Mouse (Mus musculus): Measurements from ENCODE around the gene Frs2. TPM values are rescaled to one million over a fixed set of nuclear protein-coding genes. Genes with fewer than 3 reads are reported as not detected.
"Not testable (repeated sequence)": the region's sequence is repeated elsewhere in the genome, so short reads cannot be mapped to it uniquely, and the experiment has no call there.

Gene Frs2
- polyA plus RNA-seq, 1 experiment from 2014 or later: 18.0 TPM

DNA sequence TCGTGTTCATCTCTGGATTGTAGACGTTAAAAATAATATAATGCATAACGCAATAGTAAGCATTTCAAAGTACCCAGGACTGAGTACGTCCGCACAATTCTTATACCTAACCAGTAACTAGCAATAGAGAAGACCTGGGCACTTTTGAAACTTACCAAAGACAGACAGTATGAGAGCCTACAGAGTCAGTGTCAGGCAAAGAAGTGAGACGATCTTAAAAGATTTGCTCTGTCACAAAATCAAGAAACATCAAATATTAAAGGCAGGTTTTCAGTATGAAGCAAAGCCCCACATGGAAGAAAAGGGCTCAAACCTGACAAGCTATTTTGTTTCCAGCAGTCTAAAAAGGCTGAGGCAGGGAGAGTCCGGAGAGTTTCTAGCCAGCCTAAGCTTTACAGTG, 907 bp upstream of the Frs2 start:
- no peaks in the 10 kb centered on the region for H3K9me3 ChIP-seq (ENCODE audit: low read length)
- H3K27ac ChIP-seq (ENCODE audit: low read length): no peak overlapping the region
- no peaks in the 10 kb centered on the region for H3K27me3 ChIP-seq (ENCODE audit: insufficient read depth, low read length)
- H3K4me3 ChIP-seq (ENCODE audit: low read length): peak overlapping the region; percentile 97
- no peaks in the 10 kb centered on the region for H3K36me3 ChIP-seq (ENCODE audit: insufficient read depth, low read length)
- 0 out of 2 replicates have a peak overlapping the region, but pooled peaks have one; percentile 22 for H3K9ac ChIP-seq (replicated peaks; ENCODE audit: low read length)
- peaks cover 48% of the 10 kb centered on the region for H3K4me1 ChIP-seq (ENCODE audit: insufficient read depth, low read length)
- H3K4me2 ChIP-seq (replicated peaks; ENCODE audit: low read depth, low read length): peak overlapping the region; percentile 94
- no peak for ATAC-seq (ENCODE audit: low FRiP score, low TSS enrichment)
- whole genome bisulfite sequencing: 22% methylated on average over 7 of the region's 7 CpGs

DNA sequence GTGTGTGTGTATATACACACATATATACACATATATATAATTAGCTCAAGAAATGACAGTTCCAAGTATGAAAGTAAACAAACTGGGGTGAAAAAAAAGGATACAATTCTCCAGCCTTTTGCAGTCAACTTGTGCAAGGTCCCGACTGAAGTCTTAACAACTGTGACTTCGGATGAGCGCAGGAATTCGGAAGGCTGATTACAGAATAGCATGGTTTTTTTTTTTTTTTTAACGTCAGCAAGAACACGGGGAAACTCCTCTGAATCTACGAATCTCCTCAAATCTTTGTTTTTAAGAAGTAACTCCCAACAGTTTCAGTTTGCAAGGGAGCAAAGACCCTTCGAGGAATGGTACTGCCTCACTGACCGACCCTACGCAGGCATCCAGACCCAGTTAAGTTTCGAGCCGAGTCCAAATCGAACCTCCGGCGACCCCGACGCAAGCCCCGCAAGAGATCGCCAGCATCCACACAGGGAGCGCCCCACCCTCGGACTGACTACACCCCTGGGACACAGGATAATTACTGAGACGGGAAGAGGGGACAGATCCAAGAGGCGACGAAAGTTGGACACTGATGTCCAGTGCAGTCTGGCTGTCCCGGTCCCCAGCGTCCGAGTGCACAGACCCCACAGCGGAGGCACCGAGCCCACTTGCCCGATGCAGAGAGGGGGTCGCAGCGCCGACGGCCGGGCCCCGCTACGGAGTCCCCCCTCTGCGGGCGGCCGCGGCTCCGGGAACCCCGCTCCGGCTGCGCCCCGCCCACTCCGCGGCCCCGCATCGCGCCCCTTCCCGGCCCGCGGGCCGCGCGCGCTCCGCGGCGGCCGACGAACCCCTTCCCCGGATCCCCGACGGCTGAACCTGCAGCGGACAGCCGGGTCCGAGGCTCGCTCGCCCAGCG, 622 bp downstream of the Frs2 start:
- H3K4me2 ChIP-seq (replicated peaks; ENCODE audit: low read depth, low read length): peak overlapping the region; percentile 94
- no peaks in the 10 kb centered on the region for H3K9me3 ChIP-seq (ENCODE audit: low read length)
- peak overlapping the region; percentile 95 for H3K27ac ChIP-seq (ENCODE audit: low read length)
- H3K36me3 ChIP-seq (ENCODE audit: insufficient read depth, low read length): no peaks in the 10 kb centered on the region
- WGBS: under 1% methylated on average over 72 of the region's 72 CpGs
- H3K9ac ChIP-seq (replicated peaks; ENCODE audit: low read length): peak overlapping the region; percentile 98
- ATAC-seq (ENCODE audit: low FRiP score, low TSS enrichment): peak; percentile 21
- H3K27me3 ChIP-seq (ENCODE audit: insufficient read depth, low read length): no peaks in the 10 kb centered on the region
- peak overlapping the region; percentile 97 for H3K4me3 ChIP-seq (ENCODE audit: low read length)
- H3K4me1 ChIP-seq (ENCODE audit: insufficient read depth, low read length): peaks cover 52% of the 10 kb centered on the region

DNA sequence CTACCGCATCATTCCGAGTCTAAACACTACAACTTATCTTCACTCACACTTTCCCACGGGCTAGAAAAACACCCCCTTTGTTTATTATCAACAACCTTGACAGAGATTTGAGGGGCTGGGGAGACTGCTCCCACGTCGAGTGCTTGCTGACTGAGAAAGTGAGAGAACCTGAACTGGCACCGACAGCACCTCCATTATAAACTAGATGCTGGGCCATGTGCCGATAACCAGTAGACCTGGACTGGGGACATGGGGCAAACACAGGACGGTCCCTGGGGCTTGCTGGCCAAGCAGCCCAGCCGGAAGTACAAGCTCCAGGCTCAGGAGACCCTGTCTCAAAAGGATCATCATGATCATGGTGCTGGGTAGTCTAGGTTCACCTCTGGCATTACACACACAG, 1.9 kb downstream of the Frs2 start:
- no peaks in the 10 kb centered on the region for H3K36me3 ChIP-seq (ENCODE audit: insufficient read depth, low read length)
- H3K4me1 ChIP-seq (ENCODE audit: insufficient read depth, low read length): peaks cover 48% of the 10 kb centered on the region
- peak overlapping the region; percentile 10; the same call in 1 of the 2 replicates for H3K4me3 ChIP-seq (ENCODE audit: low read length)
- no peak overlapping the region for H3K27ac ChIP-seq (ENCODE audit: low read length)
- H3K9ac ChIP-seq (replicated peaks; ENCODE audit: low read length): peak overlapping the region; percentile 46
- no peaks in the 10 kb centered on the region for H3K9me3 ChIP-seq (ENCODE audit: low read length)
- no peaks in the 10 kb centered on the region for H3K27me3 ChIP-seq (ENCODE audit: insufficient read depth, low read length)
- WGBS: 52% methylated on average over 9 of the region's 9 CpGs
- peak overlapping the region; percentile 35 for H3K4me2 ChIP-seq (replicated peaks; ENCODE audit: low read depth, low read length)
- no peak for ATAC-seq (ENCODE audit: low FRiP score, low TSS enrichment)

DNA sequence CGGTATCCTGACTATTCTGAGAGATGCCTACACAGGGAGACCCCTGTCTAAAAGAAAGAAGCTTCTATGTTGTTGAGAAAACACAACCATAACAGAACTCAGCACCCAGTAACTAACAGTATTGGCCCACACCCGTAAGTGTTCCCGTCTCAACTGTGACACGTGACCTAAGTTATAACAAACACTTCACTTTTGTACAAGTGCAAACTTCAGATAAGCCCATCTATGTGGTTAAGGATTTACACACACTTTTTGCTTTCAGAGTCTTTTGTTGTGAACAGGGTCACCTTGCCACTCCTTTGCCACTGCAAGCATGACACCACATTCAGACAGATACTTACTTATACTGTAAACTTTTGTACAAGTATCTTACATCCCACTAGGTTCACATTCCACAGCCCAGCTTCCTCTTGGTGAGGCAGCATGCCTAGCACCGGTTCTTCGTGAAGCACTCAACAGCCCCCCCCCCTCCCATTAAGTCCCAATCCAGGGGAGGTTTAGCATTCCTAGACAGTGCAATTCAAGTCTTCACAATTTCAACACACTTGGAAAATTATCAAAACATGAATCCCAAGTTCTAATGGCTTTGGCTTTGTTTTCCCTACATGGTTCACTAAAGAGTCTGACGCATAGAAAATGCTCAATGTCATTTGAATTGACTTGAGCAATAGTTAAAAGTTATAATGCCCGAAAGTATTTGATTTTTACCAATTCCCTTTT, 2.6 kb downstream of the Frs2 start:
- H3K4me3 ChIP-seq (ENCODE audit: low read length): no peak overlapping the region
- H3K4me1 ChIP-seq (ENCODE audit: insufficient read depth, low read length): peaks cover 44% of the 10 kb centered on the region
- no peak overlapping the region for H3K9ac ChIP-seq (replicated peaks; ENCODE audit: low read length)
- H3K36me3 ChIP-seq (ENCODE audit: insufficient read depth, low read length): no peaks in the 10 kb centered on the region
- ATAC-seq (ENCODE audit: low FRiP score, low TSS enrichment): no peak
- H3K9me3 ChIP-seq (ENCODE audit: low read length): no peaks in the 10 kb centered on the region
- H3K27ac ChIP-seq (ENCODE audit: low read length): no peak overlapping the region; the same call in 1 of the 2 replicates
- no peak overlapping the region for H3K4me2 ChIP-seq (replicated peaks; ENCODE audit: low read depth, low read length)
- H3K27me3 ChIP-seq (ENCODE audit: insufficient read depth, low read length): no peaks in the 10 kb centered on the region
- 72% methylated on average over 8 of the region's 8 CpGs for WGBS

DNA sequence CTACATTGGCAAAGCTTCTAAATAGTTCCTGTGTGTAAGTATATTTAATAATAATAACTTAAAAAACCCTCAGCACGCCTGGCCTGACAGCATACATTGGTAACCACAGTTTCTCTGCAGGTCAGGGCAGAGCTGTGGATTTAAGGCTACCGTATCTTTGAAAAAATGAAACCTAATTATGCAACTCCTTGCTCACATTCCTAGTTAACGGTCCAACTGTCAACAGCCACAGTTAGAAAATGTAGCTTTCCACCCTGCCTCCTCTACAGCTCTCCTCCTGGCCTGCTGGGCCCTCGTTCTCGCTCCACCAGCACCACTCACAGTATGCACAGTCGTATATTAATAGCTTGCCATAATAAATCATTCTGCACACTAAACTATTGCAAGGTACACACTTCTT, 3.7 kb downstream of the Frs2 start:
- Histone ChIP-seq H3K36me3 (ENCODE audit: insufficient read depth, low read length) (no peaks in the 10 kb centered on the region), H3K27me3 (ENCODE audit: insufficient read depth, low read length) (no peaks in the 10 kb centered on the region), H3K9me3 (ENCODE audit: low read length) (no peaks in the 10 kb centered on the region), H3K27ac (ENCODE audit: low read length) (no peak overlapping the region), H3K4me3 (ENCODE audit: low read length) (no peak overlapping the region), H3K4me1 (ENCODE audit: insufficient read depth, low read length) (peaks cover 36% of the 10 kb centered on the region), H3K9ac (replicated peaks; ENCODE audit: low read length) (no peak overlapping the region), H3K4me2 (replicated peaks; ENCODE audit: low read depth, low read length) (no peak overlapping the region)
- 26% methylated on average over 6 of the region's 6 CpGs for WGBS
- ATAC-seq (ENCODE audit: low FRiP score, low TSS enrichment): no peak

DNA sequence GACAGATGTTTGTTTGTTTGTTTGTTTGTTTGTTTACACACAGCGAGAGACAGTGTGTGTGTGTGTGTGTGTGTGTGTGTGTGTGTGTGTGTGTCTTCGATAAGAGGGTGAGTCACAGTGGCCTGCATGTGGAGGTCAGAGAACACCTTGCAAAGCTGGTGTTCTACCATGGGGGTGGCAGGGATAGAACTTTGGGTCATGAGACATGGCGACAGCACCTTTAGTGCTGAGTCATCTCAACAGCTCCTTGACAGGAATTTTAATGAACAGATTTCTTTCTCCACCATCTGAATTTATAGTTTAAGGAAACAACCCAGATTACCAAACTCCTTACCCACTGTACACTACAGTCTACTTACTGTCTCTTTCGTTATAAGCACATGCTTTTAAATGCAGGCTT, 4.3 kb downstream of the Frs2 start:
- Histone ChIP-seq H3K9me3 (ENCODE audit: low read length) (no peaks in the 10 kb centered on the region), H3K27me3 (ENCODE audit: insufficient read depth, low read length) (no peaks in the 10 kb centered on the region), H3K36me3 (ENCODE audit: insufficient read depth, low read length) (no peaks in the 10 kb centered on the region), H3K4me2 (replicated peaks; ENCODE audit: low read depth, low read length) (no peak overlapping the region), H3K4me1 (ENCODE audit: insufficient read depth, low read length) (peaks cover 36% of the 10 kb centered on the region), H3K27ac (ENCODE audit: low read length) (no peak overlapping the region), H3K4me3 (ENCODE audit: low read length) (no peak overlapping the region), H3K9ac (replicated peaks; ENCODE audit: low read length) (no peak overlapping the region)
- WGBS: 87% methylated on average over 4 of the region's 4 CpGs
- no peak for ATAC-seq (ENCODE audit: low FRiP score, low TSS enrichment)

DNA sequence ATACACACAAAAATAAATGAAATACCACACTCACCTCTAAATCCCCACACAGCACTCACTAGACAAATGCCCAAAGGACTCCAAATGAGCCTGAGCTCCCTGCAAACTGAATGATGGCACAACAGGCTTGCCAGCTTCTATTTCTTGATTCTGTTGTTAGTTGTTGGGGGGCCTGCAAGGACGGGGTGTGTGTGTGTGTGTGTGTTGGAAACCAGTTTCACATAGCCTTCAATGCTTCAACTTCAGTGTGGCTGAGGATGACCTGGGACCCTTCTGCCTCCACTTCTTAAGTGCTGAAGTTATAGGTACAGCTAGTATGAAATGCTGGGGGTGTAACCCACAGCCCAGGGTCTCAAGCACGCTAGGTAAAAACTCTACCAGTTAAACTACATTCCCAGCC, 5.0 kb downstream of the Frs2 start:
- no peaks in the 10 kb centered on the region for H3K9me3 ChIP-seq (ENCODE audit: low read length)
- H3K9ac ChIP-seq (replicated peaks; ENCODE audit: low read length): no peak overlapping the region
- H3K27ac ChIP-seq (ENCODE audit: low read length): no peak overlapping the region
- H3K4me1 ChIP-seq (ENCODE audit: insufficient read depth, low read length): peaks cover 36% of the 10 kb centered on the region
- no peaks in the 10 kb centered on the region for H3K27me3 ChIP-seq (ENCODE audit: insufficient read depth, low read length)
- no peak for ATAC-seq (ENCODE audit: low FRiP score, low TSS enrichment)
- H3K4me3 ChIP-seq (ENCODE audit: low read length): no peak overlapping the region
- WGBS: 88% methylated on average over 2 of the region's 2 CpGs
- no peaks in the 10 kb centered on the region for H3K36me3 ChIP-seq (ENCODE audit: insufficient read depth, low read length)
- H3K4me2 ChIP-seq (replicated peaks; ENCODE audit: low read depth, low read length): no peak overlapping the region

DNA sequence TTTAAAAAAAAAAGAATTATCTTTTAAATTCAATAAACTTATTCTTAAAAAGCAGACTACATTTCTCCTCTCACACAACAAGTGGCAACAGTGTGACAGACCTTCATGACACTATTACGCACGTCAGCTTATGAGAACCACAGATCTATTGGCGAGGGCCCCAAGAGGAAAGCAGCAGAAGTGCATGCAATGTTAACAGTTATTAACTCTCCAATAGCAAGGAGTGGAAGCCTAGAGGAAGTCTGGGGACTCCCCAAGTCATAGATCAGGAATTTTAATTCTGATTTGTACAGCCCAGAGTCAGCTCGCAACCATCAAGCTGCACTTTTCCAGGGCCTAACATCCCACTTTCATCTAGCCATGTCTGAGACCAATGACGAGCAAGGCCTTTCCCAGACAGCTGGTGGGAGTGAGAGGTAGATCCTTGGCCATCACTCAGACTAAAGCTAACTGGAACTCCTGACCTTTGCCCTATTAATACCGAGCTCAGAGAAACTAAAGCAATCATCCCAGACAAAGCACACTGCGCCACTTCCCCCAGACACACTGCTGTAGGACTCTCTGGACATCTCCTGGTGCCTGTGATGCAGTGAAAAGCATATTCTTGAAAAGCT, 6.3 kb downstream of the Frs2 start:
- Histone ChIP-seq H3K27ac (ENCODE audit: low read length) (no peak overlapping the region), H3K4me3 (ENCODE audit: low read length) (no peak overlapping the region), H3K4me1 (ENCODE audit: insufficient read depth, low read length) (peaks cover 34% of the 10 kb centered on the region), H3K4me2 (replicated peaks; ENCODE audit: low read depth, low read length) (no peak overlapping the region), H3K9me3 (ENCODE audit: low read length) (no peaks in the 10 kb centered on the region), H3K27me3 (ENCODE audit: insufficient read depth, low read length) (no peaks in the 10 kb centered on the region), H3K36me3 (ENCODE audit: insufficient read depth, low read length) (no peaks in the 10 kb centered on the region), H3K9ac (replicated peaks; ENCODE audit: low read length) (no peak overlapping the region)
- no peak for ATAC-seq (ENCODE audit: low FRiP score, low TSS enrichment)
- 68% methylated on average over 7 of the region's 7 CpGs for WGBS

DNA sequence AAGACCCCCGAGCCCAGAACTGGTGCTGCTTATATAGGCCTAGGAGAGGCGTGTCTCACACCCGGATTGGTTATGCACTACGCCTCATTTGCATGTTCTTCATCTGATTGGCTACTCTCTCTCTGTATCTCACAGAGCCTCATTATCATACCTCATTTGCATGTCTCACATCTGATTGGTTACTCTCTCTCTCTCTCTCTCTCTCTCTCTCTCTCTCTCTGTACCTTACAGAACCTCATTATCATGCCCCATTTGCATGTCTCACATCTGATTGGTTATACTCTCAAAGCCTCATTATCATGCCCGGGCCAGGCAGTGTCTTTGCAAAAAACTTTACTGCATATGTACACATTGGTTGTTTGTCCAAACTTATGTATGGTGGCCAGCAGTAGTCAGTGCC, 16.8 kb downstream of the Frs2 start:
- H3K9me3 ChIP-seq (ENCODE audit: low read length); H3K27ac ChIP-seq (ENCODE audit: low read length); H3K27me3 ChIP-seq (ENCODE audit: insufficient read depth, low read length); ATAC-seq (ENCODE audit: low FRiP score, low TSS enrichment); H3K36me3 ChIP-seq (ENCODE audit: insufficient read depth, low read length); H3K4me1 ChIP-seq (ENCODE audit: insufficient read depth, low read length); H3K9ac ChIP-seq (replicated peaks; ENCODE audit: low read length); H3K4me2 ChIP-seq (replicated peaks; ENCODE audit: low read depth, low read length); H3K4me3 ChIP-seq (ENCODE audit: low read length): not testable (repeated sequence)
- WGBS: 95% methylated on average over 5 of the region's 5 CpGs

Measured in kidney, embryonic 16.5 days (tissue).